Mouse (Mus musculus): Measurements from ENCODE around the gene 1700018B08Rik. TPM values are rescaled to one million over a fixed set of nuclear protein-coding genes. Genes with fewer than 3 reads are reported as not detected.
A peak's percentile ranks its signal among the peaks of the same experiment; 100 is the strongest.

The 1700018B08Rik gene
- not detected for total RNA-seq (2021)
- long read RNA-seq, experiment 1 = 0 reads
- long read RNA-seq, experiment 2 = 0 reads

DNA sequence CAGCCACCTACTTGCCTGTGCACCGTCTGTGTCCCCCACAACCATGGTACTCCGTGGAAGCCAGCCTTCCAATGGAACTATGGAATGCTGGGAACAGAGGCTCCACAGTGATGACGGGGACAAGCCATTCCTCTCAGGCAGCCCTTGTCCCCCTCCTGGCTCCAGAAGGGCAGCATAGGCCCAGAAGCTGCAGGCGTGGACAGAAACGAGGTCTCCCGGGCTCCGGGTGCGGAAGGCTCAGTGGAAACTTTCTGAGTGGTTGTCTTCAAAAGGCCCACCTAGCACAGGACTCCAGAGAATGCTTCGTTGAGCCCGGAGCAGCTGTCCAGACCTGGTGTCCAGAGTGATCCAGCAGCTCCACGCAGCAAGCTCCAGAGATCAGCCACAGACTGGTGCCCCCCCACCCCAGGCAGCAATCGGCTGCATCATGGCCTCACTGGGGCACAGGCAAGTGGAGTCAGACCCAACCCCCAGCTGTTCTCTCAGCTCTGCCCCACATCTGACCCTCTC lies at the start of gene 1700018B08Rik:
Gene 1700018B08Rik (minus strand): TSS at position 45 of the 510 bp plus-strand sequence.
- DNase-seq = no peak

DNA sequence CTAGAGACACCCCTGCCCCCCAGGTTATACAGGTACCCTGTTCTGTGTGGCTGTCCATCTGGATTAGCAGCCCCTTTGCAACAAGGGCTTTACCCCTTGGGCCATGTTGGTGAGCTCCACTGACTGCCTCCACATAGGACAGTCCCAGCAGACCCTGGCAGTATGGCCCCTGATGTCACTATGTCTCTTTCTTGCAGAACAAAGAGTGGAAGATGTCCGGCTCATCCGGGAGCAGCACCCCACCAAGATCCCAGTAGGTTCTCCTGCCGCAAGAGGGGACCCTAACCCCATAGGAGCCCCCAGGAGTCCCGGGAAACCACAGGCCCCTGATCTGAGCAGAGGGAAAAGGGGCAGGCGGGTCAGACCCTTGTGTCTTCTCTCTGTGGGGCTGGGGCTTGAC lies 49.2 kb upstream of the 1700018B08Rik start:
- DNase-seq = no peak

- DNase-seq = no peak
These were observed 47.3 kb upstream of the 1700018B08Rik start for GRCm38 (mm10) chr8:121591178-121592066.

GRCm38 (mm10) chr8:121590203-121591177 lies 46.4 kb upstream of the 1700018B08Rik start, which contains the start of gene Map1lc3b:
Map1lc3b (plus strand) TSS chr8:121590361.
- DNase-seq = peak; percentile 97

DNA sequence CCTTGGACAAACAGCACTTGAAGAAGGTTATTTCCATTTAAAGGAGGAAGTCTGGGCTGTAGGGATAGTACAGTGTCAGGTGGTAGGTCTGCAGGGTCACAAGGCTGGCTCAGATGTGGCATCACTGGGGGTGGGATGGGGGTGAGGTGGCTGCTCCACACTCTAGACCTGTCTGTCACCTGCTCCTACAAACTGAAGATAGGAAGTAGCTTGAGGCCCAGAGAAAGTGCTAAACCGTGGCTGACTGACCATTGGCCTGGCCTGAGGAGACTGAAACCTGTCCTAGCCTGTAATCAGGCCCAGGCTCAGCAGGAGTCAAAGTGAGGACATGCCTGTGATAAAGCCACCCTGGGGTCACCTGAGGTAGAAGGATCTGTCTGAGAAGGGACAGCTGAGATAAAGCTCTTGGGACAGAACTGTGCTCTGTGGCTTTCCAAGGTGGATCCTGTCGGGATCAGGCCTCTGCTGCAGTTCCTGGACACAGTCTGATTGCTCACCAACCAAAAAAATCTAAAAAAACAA lies 45.1 kb upstream of the 1700018B08Rik start:
- no peak for DNase-seq

- DNase-seq = no peak
These were observed 44.6 kb upstream of the 1700018B08Rik start for GRCm38 (mm10) chr8:121588750-121589149.

- DNase-seq = peak; percentile 100
These were observed 41.2 kb upstream of the 1700018B08Rik start for GRCm38 (mm10) chr8:121585159-121585825.

DNA sequence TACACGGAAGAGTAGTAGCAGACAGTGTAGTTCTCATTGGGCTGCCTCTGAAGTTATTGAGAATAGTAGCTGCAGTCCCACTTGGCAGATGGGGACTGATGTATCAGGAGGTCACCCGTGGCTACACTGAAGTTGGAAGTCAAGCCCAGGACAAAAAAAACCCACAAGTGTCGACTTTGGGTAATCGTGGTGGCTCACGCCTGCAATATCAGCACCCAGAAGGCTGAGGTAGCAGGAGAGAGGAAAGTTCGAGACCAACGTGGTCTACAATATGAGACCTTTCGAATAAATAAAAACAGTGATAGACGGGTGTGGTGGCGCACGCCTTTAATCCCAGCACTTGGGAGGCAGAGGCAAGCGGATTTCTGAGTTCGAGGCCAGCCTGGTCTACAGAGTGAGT lies 40.6 kb upstream of the 1700018B08Rik start:
- DNase-seq = no peak

GRCm38 (mm10) chr8:121583653-121584052 lies 39.5 kb upstream of the 1700018B08Rik start:
- DNase-seq = no peak

- no peak for DNase-seq
These were observed 36.3 kb upstream of the 1700018B08Rik start for GRCm38 (mm10) chr8:121580465-121580864.

DNA sequence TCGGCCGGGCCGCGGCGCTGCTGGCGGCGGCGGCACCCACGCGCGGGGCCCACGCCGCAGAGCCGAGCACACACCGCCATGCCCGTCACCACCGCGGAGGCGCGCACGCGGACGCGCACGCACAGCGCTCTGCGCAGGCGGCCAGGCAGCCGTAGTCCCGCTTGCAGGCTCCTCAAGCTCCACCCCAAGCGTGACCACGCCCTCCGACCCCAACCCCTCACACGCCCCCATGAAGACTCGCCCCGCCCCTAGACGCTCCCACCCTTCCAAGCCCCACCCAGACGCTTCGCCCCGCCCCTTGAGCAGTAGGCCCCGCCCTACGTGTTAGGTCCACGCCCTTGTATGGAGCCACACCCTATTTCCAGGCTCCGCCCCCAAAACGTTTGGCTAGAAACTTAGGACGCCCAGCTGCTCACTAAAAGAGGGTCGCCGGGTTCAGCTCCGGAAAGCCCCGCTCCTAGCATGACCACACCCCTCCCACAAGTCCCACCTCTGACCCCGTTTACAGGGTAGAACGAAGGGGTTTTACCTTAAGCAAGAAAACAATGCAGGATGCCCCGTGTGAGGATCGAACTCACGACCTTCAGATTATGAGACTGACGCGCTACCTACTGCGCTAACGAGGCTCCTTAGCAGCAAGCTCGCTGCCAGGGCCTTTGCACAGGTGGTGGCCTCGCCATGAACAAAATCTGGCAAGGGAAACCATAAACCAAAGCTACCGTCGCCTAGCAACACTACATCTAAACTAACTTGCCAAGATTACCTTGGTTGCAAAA lies 34.7 kb upstream of the 1700018B08Rik start, which contains the start of gene Fbxo31:
Gene Fbxo31 (minus strand): TSS at position 131 of the 776 bp plus-strand sequence.
- DNase-seq = peak; percentile 96

GRCm38 (mm10) chr8:121577751-121578675 lies 33.9 kb upstream of the 1700018B08Rik start:
- no peak for DNase-seq

- DNase-seq = no peak
These were observed 31.5 kb upstream of the 1700018B08Rik start for GRCm38 (mm10) chr8:121575661-121576060.

GRCm38 (mm10) chr8:121573275-121573674 lies 29.2 kb upstream of the 1700018B08Rik start:
- DNase-seq = peak; percentile 77

DNA sequence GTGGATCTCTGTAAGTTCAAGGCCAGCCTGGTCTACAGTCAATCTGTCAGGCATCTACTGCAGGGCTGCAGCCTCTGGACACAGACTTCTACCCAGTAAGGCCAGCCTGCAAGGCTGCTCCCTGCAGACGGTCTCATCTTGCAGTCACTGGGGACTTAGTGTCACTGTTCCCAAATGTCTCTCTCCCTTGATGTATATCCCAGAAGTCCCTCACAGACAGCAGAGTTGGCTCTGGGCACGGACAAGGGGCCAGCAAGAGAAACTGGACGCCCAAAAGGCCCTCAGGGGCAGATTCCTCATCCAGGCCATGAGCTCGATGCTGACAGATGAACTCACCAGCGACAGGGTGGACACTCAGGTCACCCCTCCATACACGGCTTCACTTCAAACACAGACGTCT lies 28.0 kb upstream of the 1700018B08Rik start:
- DNase-seq = no peak

DNA sequence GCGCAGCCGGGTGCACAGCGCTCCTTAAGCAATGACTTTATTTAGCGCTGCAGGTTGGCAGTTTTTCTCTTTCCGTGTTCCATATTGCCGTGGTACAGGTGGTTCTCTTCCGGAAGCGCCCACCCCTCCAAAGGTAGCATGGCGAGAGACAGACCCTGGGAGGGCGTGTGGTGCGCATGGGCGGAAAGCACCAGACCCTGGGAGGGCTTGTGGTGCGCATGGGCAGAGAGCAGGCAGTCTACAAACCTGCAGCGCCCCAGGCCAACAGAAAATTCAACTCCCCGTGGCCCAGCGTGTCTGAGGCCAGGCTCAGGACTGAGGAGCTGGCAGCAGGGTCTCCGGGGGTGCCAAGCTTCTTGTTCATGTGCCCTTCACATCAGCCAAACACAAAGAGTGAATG lies 26.7 kb upstream of the 1700018B08Rik start:
- DNase-seq = no peak

DNA sequence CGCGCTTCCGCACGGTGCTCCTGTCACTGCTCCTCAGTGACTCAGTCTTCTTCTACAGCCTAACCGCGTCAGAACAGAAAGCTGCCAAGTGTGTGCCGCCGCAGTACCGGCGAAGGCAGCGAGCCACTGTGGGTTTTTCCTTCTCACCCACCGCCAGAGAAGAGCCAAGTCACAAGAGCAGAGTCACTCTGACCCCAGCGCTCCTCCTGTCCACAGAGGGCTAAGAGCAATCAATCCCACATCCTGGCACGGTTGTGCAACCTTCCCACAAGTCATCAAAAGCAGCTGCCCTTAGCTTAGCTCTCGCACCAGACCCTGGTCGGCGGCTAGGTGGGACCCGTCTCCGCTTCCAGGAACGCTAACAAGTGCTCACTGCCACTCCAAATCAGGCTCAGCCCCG lies 26.2 kb upstream of the 1700018B08Rik start:
- no peak for DNase-seq

DNA sequence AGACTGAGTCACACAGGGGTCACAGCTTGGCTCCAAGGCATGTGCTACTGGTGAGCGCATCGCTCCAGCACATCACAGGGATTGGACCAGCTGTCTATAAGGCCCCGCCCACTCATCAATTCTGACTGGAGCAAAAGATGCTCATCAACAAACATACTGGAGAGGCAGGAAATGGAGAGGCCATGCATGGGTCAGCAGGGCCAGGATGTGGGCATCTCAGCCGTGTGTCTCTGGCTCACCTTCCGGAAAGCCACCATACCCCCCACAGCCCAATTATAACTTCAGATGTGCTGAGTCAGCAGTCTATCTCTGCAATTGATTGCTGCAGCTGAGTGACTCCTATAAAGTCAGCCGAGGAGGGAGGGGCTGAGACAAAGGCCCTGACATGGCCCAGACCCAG lies 24.2 kb upstream of the 1700018B08Rik start:
- no peak for DNase-seq

DNA sequence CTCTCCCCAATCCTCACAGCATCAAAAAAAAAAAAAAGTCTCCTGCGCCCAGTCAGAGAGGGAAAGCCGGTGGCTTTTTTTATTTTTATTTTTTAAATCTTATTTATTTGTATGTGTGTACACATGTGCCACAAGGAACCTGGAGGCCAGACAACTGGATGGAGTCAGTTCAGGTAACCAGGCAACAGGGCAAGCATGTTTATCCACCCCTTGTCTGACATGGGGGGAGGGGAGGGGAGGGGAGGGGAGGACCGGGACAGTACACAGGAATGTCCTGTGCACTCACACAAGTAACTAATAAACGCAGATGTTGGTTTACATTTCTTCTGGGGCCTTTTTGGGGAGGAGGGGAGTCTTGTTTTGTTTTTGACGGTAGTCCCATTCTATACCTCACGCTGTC lies 19.6 kb upstream of the 1700018B08Rik start:
- no peak for DNase-seq
